ENCODE assay signal across 9 mouse cellular contexts in genomic region chr11:96353939-96354338, GRCm38 (mm10). TPM values are rescaled to one million over a fixed set of nuclear protein-coding genes. Genes with fewer than 3 reads are reported as not detected.
DNase-seq lines count a peak whose midpoint lies in the region; ATAC-seq and TF ChIP-seq lines count a peak whose summit lies in the region.
"Had no signal": no experiment of that assay in that cellular context is flagged by ENCODE, and none has a peak within 500 bp of the region (broad histone marks: within the 10 kb centered on the region; RNA-seq: fewer than 3 reads in every experiment).

No protein-coding gene starts in this region.

- H3K4me3 ChIP-seq in lung, adult 2 months (replicated peaks; ENCODE audit: extremely low read depth, low read depth, low read length): no peak overlapping the region
- H3K4me3 ChIP-seq in kidney, embryonic 15.5 days (replicated peaks): peak overlapping the region; percentile 68

- H3K4me2 ChIP-seq in kidney, embryonic 15.5 days: peak overlapping the region; percentile 81

- peak overlapping the region; percentile 94 for H3K9ac ChIP-seq in kidney, embryonic 15.5 days

- H3K4me1 ChIP-seq in lung, adult 2 months (ENCODE audit: control insufficient read depth, insufficient read depth, low read length): no peaks in the 10 kb centered on the region
- peaks cover 46% of the 10 kb centered on the region for H3K4me1 ChIP-seq in kidney, embryonic 15.5 days

- DNase-seq in embryo, embryonic 10 days (ENCODE audit: low spot score): peak; percentile 61
- no peak for DNase-seq in embryo, embryonic 9.5 days (ENCODE audit: extremely low spot score)
- DNase-seq in lung, postnatal 10 days: peak; percentile 23
- DNase-seq in lung, adult 2 months: no peak
- peak; percentile 44 for DNase-seq in retina, postnatal 1 day
- DNase-seq in left cerebral cortex, adult 8-10 months (ENCODE audit: low spot score in 2 of 2): no peak
- DNase-seq in gastrocnemius, postnatal 10 days: no peak

- TF ChIP-seq CTCF in lung, adult 2 months (IDR thresholded peaks at IDR 0.05; ENCODE audit: insufficient read depth, low read length): no peak

- H3K36me3 ChIP-seq in kidney, embryonic 15.5 days: no peaks in the 10 kb centered on the region

- TF ChIP-seq POLR2A in lung, adult 2 months (IDR thresholded peaks at IDR 0.05; ENCODE audit: borderline replicate concordance, extremely low read depth, low read depth, low read length): no peak

- peak overlapping the region; percentile 96 for H3K27ac ChIP-seq in kidney, embryonic 15.5 days

- no peaks in the 10 kb centered on the region for H3K27me3 ChIP-seq in kidney, embryonic 15.5 days

- WGBS in lung, adult 2 months: 45% methylated on average over 8 of the region's 8 CpGs
- 7% methylated on average over 8 of the region's 8 CpGs for WGBS in kidney, embryonic 15.5 days

- H3K9me3 ChIP-seq in kidney, embryonic 15.5 days (replicated peaks): no peaks in the 10 kb centered on the region

- ATAC-seq in kidney, embryonic 15.5 days (replicated peaks; ENCODE audit: low FRiP score): no peak
- ATAC-seq: inflammation-experienced regulatory T-cells, adult 6 months had no signal

RNA-seq across cellular contexts. Expression of gene Hoxb2, which starts 3.6 kb away (rescaled TPM):
- polyA plus RNA-seq in lung, adult 2 months (2012; rRNA removed): 19.7 and 24.7 TPM in 2 replicates
- polyA plus RNA-seq in kidney, embryonic 15.5 days (2015; fragmentation: Nextera tagmentation; extraction: Ambion mirVana): 45.7 and 45.9 TPM in 2 replicates
- total RNA-seq in left cerebral cortex, adult 8-10 months (2022): not detected
- total RNA-seq in gastrocnemius, postnatal 10 days (2021): 1 to 10 TPM in 1 of 2 experiments, under 1 TPM in 1; 0.66 to 1.3 TPM
- polyA plus RNA-seq: inflammation-experienced regulatory T-cells, adult 6 months had no signal

RNA-seq across cellular contexts. Expression of gene Hoxb1, which starts 11.6 kb away (rescaled TPM):
- polyA plus RNA-seq in lung, adult 2 months (2012; rRNA removed): not detected in 2 replicates
- polyA plus RNA-seq in kidney, embryonic 15.5 days (2015; fragmentation: Nextera tagmentation; extraction: Ambion mirVana): 0.27 and 0.35 TPM in 2 replicates
- not detected for total RNA-seq in left cerebral cortex, adult 8-10 months (2022)
- total RNA-seq in gastrocnemius, postnatal 10 days (2021): not detected
- polyA plus RNA-seq: inflammation-experienced regulatory T-cells, adult 6 months had no signal

RNA-seq across cellular contexts. Expression of gene Hoxb3, which starts 30.8 kb away (rescaled TPM):
- polyA plus RNA-seq in lung, adult 2 months (2012; rRNA removed): 11.0 and 13.2 TPM in 2 replicates
- polyA plus RNA-seq in kidney, embryonic 15.5 days (2015; fragmentation: Nextera tagmentation; extraction: Ambion mirVana): 4.4 and 4.5 TPM in 2 replicates
- not detected for total RNA-seq in left cerebral cortex, adult 8-10 months (2022)
- total RNA-seq in gastrocnemius, postnatal 10 days (2021): 1 to 10 TPM in 1 of 2 experiments, under 1 TPM in 1; 0.89 to 1.6 TPM

RNA-seq across cellular contexts. Expression of gene Hoxb4, which starts 35.9 kb away (rescaled TPM):
- polyA plus RNA-seq in lung, adult 2 months (2012; rRNA removed): 9.9 and 12.5 TPM in 2 replicates
- 6.4 and 7.1 TPM in 2 replicates for polyA plus RNA-seq in kidney, embryonic 15.5 days (2015; fragmentation: Nextera tagmentation; extraction: Ambion mirVana)
- total RNA-seq in left cerebral cortex, adult 8-10 months (2022): under 1 TPM in 1 of 4 experiments, not detected in 3; 0.11 TPM
- total RNA-seq in gastrocnemius, postnatal 10 days (2021): 1 to 10 TPM in 1 of 2 experiments, under 1 TPM in 1; 0.45 to 1.1 TPM

RNA-seq across cellular contexts. Expression of gene Hoxb5, which starts 50.8 kb away (rescaled TPM):
- polyA plus RNA-seq in lung, adult 2 months (2012; rRNA removed): 12.1 and 15.6 TPM in 2 replicates
- polyA plus RNA-seq in kidney, embryonic 15.5 days (2015; fragmentation: Nextera tagmentation; extraction: Ambion mirVana): 18.8 and 20.2 TPM in 2 replicates
- total RNA-seq in left cerebral cortex, adult 8-10 months (2022): not detected
- total RNA-seq in gastrocnemius, postnatal 10 days (2021): 1 to 10 TPM in 1 of 2 experiments, under 1 TPM in 1; 0.89 to 1.3 TPM
- polyA plus RNA-seq: inflammation-experienced regulatory T-cells, adult 6 months had no signal

Comparison
In these comparisons a context has a peak if more than half of its experiments do, and no peak if none do; other contexts are left out.
1. DNase-seq: peak in embryo, embryonic 10 days (single experiment), lung, postnatal 10 days (single experiment) and retina, postnatal 1 day (single experiment); none in embryo, embryonic 9.5 days (single experiment), lung, adult 2 months (single experiment), left cerebral cortex, adult 8-10 months (0 of 2) and gastrocnemius, postnatal 10 days (single experiment).